Mouse (Mus musculus) forelimb bud, embryonic 11.5 days (tissue): Measurements from ENCODE around the gene Slc6a2.

ENCODE experiments used
- DNase-seq: peaks from one replicate; pipeline ENCODE4 v3.0.0-alpha.2; 2012; ENCODE audit warnings: low read depth, low spot score

Gene Slc6a2

DNA sequence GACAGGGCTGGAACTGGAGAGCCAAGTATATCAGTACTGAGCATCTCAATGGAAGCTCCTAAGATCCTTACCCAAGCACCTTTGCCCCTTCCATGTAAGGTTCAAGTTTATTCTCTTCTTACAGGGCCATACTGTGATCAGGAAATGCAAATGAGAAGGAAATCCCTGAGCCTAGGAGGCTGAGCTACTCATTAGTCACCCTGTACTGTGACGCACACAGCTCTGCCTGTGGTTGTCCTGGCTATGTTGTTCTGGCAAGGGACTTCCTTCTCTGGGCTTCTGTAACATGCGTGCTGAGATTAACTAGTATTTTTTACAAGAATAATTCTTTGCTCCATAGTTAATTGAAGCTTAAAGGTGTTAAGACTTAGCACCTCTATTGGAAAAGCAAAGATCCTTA lies 70.8 kb downstream of the Slc6a2 start:
- no peak for DNase-seq

- no peak for DNase-seq
These were observed 79.0 kb downstream of the Slc6a2 start for GRCm38 (mm10) chr8:93038831-93039230.

DNA sequence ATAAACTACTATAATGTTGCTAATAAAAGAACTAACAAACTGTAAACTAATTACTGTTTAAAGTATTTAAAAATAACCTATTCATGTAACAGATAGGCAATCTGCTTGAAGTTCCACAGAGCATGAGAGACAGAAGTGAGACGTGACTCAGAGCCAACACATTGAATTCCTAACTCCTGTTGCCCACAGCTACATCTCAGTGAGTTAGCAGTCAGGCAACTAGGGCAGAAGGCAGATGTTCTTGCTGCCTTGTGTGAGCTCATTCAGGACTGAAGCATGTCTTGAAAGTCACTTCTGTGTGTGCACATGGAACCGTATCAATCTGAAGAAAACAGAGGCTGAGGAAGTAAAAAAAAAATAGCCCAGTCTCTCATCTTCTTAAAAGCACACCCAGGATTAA lies 80.4 kb downstream of the Slc6a2 start:
- DNase-seq = no peak

DNA sequence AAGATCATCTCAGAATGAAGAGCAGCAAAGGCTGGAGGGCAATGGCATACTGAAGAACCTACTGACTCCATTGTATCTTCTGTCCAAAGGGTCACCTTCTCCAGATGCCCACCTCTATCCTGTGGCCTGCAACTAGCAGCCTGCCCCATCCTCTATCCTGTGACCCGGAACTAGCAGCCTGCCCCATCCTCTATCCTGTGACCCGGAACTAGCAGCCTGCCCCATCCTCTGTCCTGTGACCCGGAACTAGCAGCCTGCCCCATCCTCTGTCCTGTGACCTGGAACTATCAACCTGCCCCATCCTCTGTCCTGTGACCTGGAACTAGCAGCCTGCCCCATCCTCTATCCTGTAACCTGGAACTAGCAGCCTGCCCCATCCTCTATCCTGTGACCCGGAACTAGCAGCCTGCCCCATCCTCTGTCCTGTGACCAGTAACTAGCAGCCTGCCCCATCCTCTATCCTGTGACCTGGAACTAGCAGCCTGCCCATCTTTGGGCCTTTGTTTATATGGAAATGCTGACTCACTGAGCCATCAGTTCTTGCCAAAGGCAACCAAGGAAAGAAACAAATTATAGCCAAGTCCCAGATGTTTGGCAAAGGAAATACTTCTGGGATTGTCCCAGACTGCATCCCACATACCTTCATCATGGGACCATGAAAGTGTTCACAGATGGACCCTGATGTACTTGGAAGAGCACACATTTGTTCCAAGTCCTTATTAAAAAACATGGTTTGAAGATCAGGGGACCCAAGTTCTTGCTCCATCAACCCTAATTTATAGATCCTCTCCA lies 81.1 kb downstream of the Slc6a2 start:
- no peak for DNase-seq

- no peak for DNase-seq
These were observed 83.2 kb downstream of the Slc6a2 start for GRCm38 (mm10) chr8:93043083-93043482.

GRCm38 (mm10) chr8:93048092-93048491 lies 88.2 kb downstream of the Slc6a2 start, which contains the start of gene Ces1a:
Gene Ces1a (minus strand): TSS chr8:93048192.
- no peak for DNase-seq

- DNase-seq = no peak
These were observed 88.9 kb downstream of the Slc6a2 start for GRCm38 (mm10) chr8:93048510-93049416.
